Mouse (Mus musculus) erythroblast, embryonic 14.5 days (primary cell): Measurements from ENCODE around the gene Hoxa13.

Experiments used
- GATA1 ChIP-seq: IDR thresholded peaks from 2 replicates; pipeline ENCODE4 v1.6.1; 2012; ENCODE audit warnings: low read length, inconsistent platforms, mixed read lengths
- TAL1 ChIP-seq: IDR thresholded peaks from 3 replicates; pipeline ENCODE4 v1.6.1; 2012; ENCODE audit warnings: low read length, inconsistent platforms, mixed read lengths

DNA sequence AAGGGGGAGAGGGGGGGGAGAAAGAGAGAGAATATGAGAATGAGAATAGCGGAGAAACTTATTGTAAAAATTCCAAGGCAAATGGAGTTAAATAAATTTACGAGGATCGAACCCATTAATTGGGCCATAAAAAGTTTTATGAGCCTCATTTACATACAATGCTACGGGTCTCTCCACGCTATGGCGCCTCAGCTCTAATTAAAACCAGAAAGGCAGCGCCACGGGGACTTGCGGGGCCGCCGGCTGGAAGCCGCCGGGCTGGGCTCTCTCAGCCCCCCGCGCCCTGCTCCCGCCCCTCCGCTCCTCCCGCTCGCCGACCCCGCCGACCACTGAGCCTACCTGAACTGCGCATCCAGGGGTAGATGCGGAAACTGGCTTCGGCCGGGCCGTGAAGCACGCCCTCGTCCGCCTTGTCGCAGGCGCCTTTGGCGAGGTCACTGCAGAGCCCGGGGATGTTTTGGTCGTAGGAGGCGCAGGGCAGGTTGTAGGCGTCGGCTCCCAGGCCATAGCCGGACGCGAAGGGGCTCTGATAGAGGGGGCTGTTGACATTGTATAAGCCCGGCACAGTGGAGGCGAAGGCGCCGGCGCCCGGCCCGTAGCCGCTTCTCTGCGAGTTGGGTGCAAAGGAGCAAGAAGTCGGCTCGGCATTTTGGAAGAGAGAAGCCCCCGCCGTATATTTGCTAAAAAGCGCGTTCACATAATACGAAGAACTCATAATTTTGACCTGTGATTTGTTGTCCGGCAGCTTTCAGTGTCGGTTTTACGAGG is 43.8 kb downstream of the Hoxa13 start:
- TF ChIP-seq TAL1 (no peak), GATA1 (no peak)
